ENCODE assay signal across 8 mouse cellular contexts in genomic region chr11:109995013-109995412, GRCm38 (mm10). TPM values are rescaled to one million over a fixed set of nuclear protein-coding genes. Genes with fewer than 3 reads are reported as not detected.
A peak's percentile ranks its signal among the peaks of the same experiment; 100 is the strongest.
DNase-seq lines count a peak whose midpoint lies in the region; ATAC-seq lines count a peak whose summit lies in the region.

No protein-coding gene starts in this region.

- H3K36me3 ChIP-seq in heart, embryonic 11.5 days (ENCODE audit: control insufficient read depth, insufficient read depth, low read length) = no peaks in the 10 kb centered on the region
- no peaks in the 10 kb centered on the region for H3K36me3 ChIP-seq in liver, embryonic 16.5 days (ENCODE audit: control insufficient read depth, insufficient read depth)
- H3K36me3 ChIP-seq in neural tube, embryonic 15.5 days = no peaks in the 10 kb centered on the region

- H3K9ac ChIP-seq in heart, embryonic 11.5 days (ENCODE audit: low read depth, low read length) = no peak overlapping the region
- H3K9ac ChIP-seq in liver, embryonic 16.5 days (ENCODE audit: low read depth, low read length) = no peak overlapping the region; the same call in 1 of the 2 replicates
- 0 out of 2 replicates have a peak overlapping the region, but pooled peaks have one; percentile 54 for H3K9ac ChIP-seq in neural tube, embryonic 15.5 days (replicated peaks)

- no peaks in the 10 kb centered on the region for H3K27me3 ChIP-seq in heart, embryonic 11.5 days (ENCODE audit: control insufficient read depth, insufficient read depth, low read length)
- H3K27me3 ChIP-seq in liver, embryonic 16.5 days (ENCODE audit: control insufficient read depth, insufficient read depth, low read depth, low read length) = no peaks in the 10 kb centered on the region
- H3K27me3 ChIP-seq in neural tube, embryonic 15.5 days (replicated peaks) = no peaks in the 10 kb centered on the region

- H3K4me1 ChIP-seq in heart, embryonic 11.5 days (ENCODE audit: control insufficient read depth, insufficient read depth, low read length) = peaks cover 2% of the 10 kb centered on the region; the same call in 1 of the 2 replicates
- H3K4me1 ChIP-seq in liver, embryonic 16.5 days (ENCODE audit: control insufficient read depth, low read depth, low read length) = no peaks in the 10 kb centered on the region
- H3K4me1 ChIP-seq in neural tube, embryonic 15.5 days = peaks cover 4% of the 10 kb centered on the region

- DNase-seq in adrenal gland, postnatal 10 days = peak; percentile 10
- DNase-seq in adrenal gland, adult 8-10 months = no peak
- DNase-seq in embryo, embryonic 9.5 days (ENCODE audit: extremely low spot score) = peak; percentile 34
- peak; percentile 13 for DNase-seq in kidney, postnatal 10 days
- no peak for DNase-seq in urinary bladder, postnatal 36 days (ENCODE audit: low spot score in 2 of 2)

- H3K4me3 ChIP-seq in heart, embryonic 11.5 days (ENCODE audit: low read depth, low read length) = peak overlapping the region; percentile 47
- H3K4me3 ChIP-seq in liver, embryonic 16.5 days (ENCODE audit: low read depth, low read length) = peak overlapping the region; percentile 32
- peak overlapping the region; percentile 45 for H3K4me3 ChIP-seq in neural tube, embryonic 15.5 days (replicated peaks)

- H3K4me2 ChIP-seq in heart, embryonic 11.5 days = peak overlapping the region; percentile 66
- peak overlapping the region; percentile 18; the same call in 1 of the 2 replicates for H3K4me2 ChIP-seq in liver, embryonic 16.5 days (ENCODE audit: low read depth, low read length)
- H3K4me2 ChIP-seq in neural tube, embryonic 15.5 days = peak overlapping the region; percentile 69

- no peak; the same call in 1 of the 2 replicates for ATAC-seq in heart, embryonic 11.5 days (replicated peaks; ENCODE audit: insufficient number of reproducible peaks, low FRiP score, low TSS enrichment)
- peak; percentile 50 for ATAC-seq in liver, embryonic 16.5 days (ENCODE audit: low read depth)
- ATAC-seq in neural tube, embryonic 15.5 days (ENCODE audit: low FRiP score) = peak; percentile 63

- 10% methylated on average over 3 of the region's 3 CpGs for WGBS in heart, embryonic 11.5 days (ENCODE audit: insufficient replicate concordance)
- 5% methylated on average over 3 of the region's 3 CpGs for WGBS in liver, embryonic 16.5 days (ENCODE audit: insufficient replicate concordance)
- WGBS in neural tube, embryonic 15.5 days = under 1% methylated on average over 3 of the region's 3 CpGs

- H3K9me3 ChIP-seq in heart, embryonic 11.5 days (replicated peaks; ENCODE audit: control insufficient read depth, low read length) = no peaks in the 10 kb centered on the region
- no peaks in the 10 kb centered on the region for H3K9me3 ChIP-seq in liver, embryonic 16.5 days (replicated peaks; ENCODE audit: control insufficient read depth, low read length)
- no peaks in the 10 kb centered on the region for H3K9me3 ChIP-seq in neural tube, embryonic 15.5 days (replicated peaks)

- H3K27ac ChIP-seq in heart, embryonic 11.5 days (ENCODE audit: low read depth, low read length) = no peak overlapping the region
- peak overlapping the region; percentile 85 for H3K27ac ChIP-seq in liver, embryonic 16.5 days (ENCODE audit: low read length)
- H3K27ac ChIP-seq in neural tube, embryonic 15.5 days (replicated peaks) = peak overlapping the region; percentile 79

RNA-seq across cellular contexts. Expression of gene Abca8b, which starts 0.6 kb away (rescaled TPM):
- 10 to 100 TPM; 11.9 to 14.2 TPM for total RNA-seq in adrenal gland, postnatal 10 days (2021)
- total RNA-seq in adrenal gland, adult 8-10 months (2022) = 10 to 100 TPM in 2 of 4 experiments, 1 to 10 TPM in 2; 7.6 to 19.8 (median 11.6) TPM
- 0.76 and 0.87 TPM in 2 replicates for polyA plus RNA-seq in heart, embryonic 11.5 days (2014; fragmentation: Nextera tagmentation; extraction: Ambion mirVana)
- 9.8 and 10.9 TPM in 2 replicates for polyA plus RNA-seq in liver, embryonic 16.5 days (2015; fragmentation: Nextera tagmentation; extraction: Ambion mirVana)
- 1.4 TPM in 2 replicates for polyA plus RNA-seq in neural tube, embryonic 15.5 days (2015; fragmentation: Nextera tagmentation; extraction: Ambion mirVana)

Comparison
In these comparisons a context has a peak if more than half of its experiments do, and no peak if none do; other contexts are left out.
1. DNase-seq: peak in adrenal gland, postnatal 10 days (single experiment), embryo, embryonic 9.5 days (single experiment) and kidney, postnatal 10 days (single experiment); none in adrenal gland, adult 8-10 months (single experiment) and urinary bladder, postnatal 36 days (0 of 2).
2. H3K4me2 ChIP-seq: peak in every context shown above with its lines; median percentile 69 in neural tube, embryonic 15.5 days; 66 in heart, embryonic 11.5 days; 18 in liver, embryonic 16.5 days.
3. Peak in every context shown above with its lines, with median percentiles within 50 percentile points of each other: H3K4me3 ChIP-seq.